Mouse (Mus musculus) neural tube, embryonic 14.5 days (tissue): Measurements from ENCODE around the gene Ldlrap1. TPM values are rescaled to one million over a fixed set of nuclear protein-coding genes. Genes with fewer than 3 reads are reported as not detected.

Experiments
- ATAC-seq: fragments of 200-750 bp; cut with Nextera tagmentation; 2 replicates; pipeline ENCODE4 v1.8.0; 2017; ENCODE audit warnings: low read depth, mild to moderate bottlenecking, moderate TSS enrichment, moderate library complexity
- H3K27ac ChIP-seq: fragments of 300-500 bp; sonication (generic); 2 replicates; pipeline ENCODE4 v1.5.1; 2014; ENCODE audit warnings: low read depth, mild to moderate bottlenecking, control low read depth, low read length, moderate library complexity, mixed read lengths
- H3K27me3 ChIP-seq: fragments of 300-500 bp; sonication (generic); 2 replicates; pipeline ENCODE4 v1.6.1; 2014; ENCODE audit warnings: low read length; ENCODE audit not compliant: control insufficient read depth, insufficient read depth
- H3K36me3 ChIP-seq: fragments of 300-500 bp; sonication (generic); 2 replicates; pipeline ENCODE4 v1.6.1; 2014; ENCODE audit warnings: low read length, mixed read lengths; ENCODE audit not compliant: control insufficient read depth, insufficient read depth
- H3K4me1 ChIP-seq: fragments of 300-500 bp; sonication (generic); 2 replicates; pipeline ENCODE4 v1.6.1; 2014; ENCODE audit warnings: low read length; ENCODE audit not compliant: control insufficient read depth, insufficient read depth
- H3K4me2 ChIP-seq: fragments of 300-500 bp; sonication (generic); 2 replicates; pipeline ENCODE4 v1.6.1; 2014; ENCODE audit warnings: mild to moderate bottlenecking, low read depth, low read length, control low read depth
- H3K4me3 ChIP-seq: fragments of 300-500 bp; sonication (generic); 2 replicates; pipeline ENCODE4 v1.5.1; 2014; ENCODE audit warnings: low read depth, low read length, control low read depth, mixed read lengths
- H3K9ac ChIP-seq: fragments of 300-500 bp; sonication (generic); replicated peaks from 2 replicates; pipeline ENCODE4 v1.6.1; 2014; ENCODE audit warnings: low read depth, mild to moderate bottlenecking, control low read depth, low read length, mixed read lengths
- H3K9me3 ChIP-seq: fragments of 300-500 bp; sonication (generic); 2 replicates; pipeline ENCODE4 v1.6.1; 2016; ENCODE audit warnings: low read length; ENCODE audit not compliant: control insufficient read depth
- WGBS: fragments of 180-500 bp; shearing (Covaris S2); extraction: QIAGEN DNeasy Blood & Tissue Kit; methylation state at CpG from one replicate; pipeline ENCODE4 v1.1.7; 2014; 5-methylcytosine and 5-hydroxymethylcytosine counted together
- polyA plus RNA-seq: library from polyadenylated mRNA; unstranded; fragments of >200 nt; fragmentation: Nextera tagmentation; extraction: Ambion mirVana; gene quantifications from 2 replicates; pipeline ENCODE4 v1.2.1, GENCODE M21; 2014

Ldlrap1 gene
- polyA plus RNA-seq, 1 experiment from 2014 or later = 0.70 TPM

- no peak for ATAC-seq
- no peaks in the 10 kb centered on the region for H3K27me3 ChIP-seq
- no peak overlapping the region for H3K4me2 ChIP-seq
- no peak overlapping the region for H3K4me3 ChIP-seq
- no peak overlapping the region for H3K27ac ChIP-seq
- peaks cover 21% of the 10 kb centered on the region for H3K4me1 ChIP-seq
- H3K9me3 ChIP-seq = no peaks in the 10 kb centered on the region
- H3K9ac ChIP-seq = no peak overlapping the region
- WGBS = 53% methylated on average over 9 of the region's 9 CpGs
- H3K36me3 ChIP-seq = no peaks in the 10 kb centered on the region
These were observed 33.2 kb downstream of the Ldlrap1 start for GRCm38 (mm10) chr4:134734629-134735081.

GRCm38 (mm10) chr4:134734038-134734628 lies 33.7 kb downstream of the Ldlrap1 start:
- 11% methylated on average over 13 of the region's 13 CpGs for WGBS
- Histone ChIP-seq H3K27ac (no peak overlapping the region), H3K4me3 (no peak overlapping the region), H3K36me3 (no peaks in the 10 kb centered on the region), H3K4me1 (peaks cover 21% of the 10 kb centered on the region), H3K4me2 (no peak overlapping the region), H3K27me3 (no peaks in the 10 kb centered on the region), H3K9ac (no peak overlapping the region), H3K9me3 (no peaks in the 10 kb centered on the region)
- ATAC-seq = no peak

GRCm38 (mm10) chr4:134733371-134733770 lies 34.5 kb downstream of the Ldlrap1 start:
- Histone ChIP-seq H3K27ac (no peak overlapping the region), H3K36me3 (no peaks in the 10 kb centered on the region), H3K4me2 (no peak overlapping the region), H3K4me3 (no peak overlapping the region), H3K9me3 (no peaks in the 10 kb centered on the region), H3K27me3 (no peaks in the 10 kb centered on the region), H3K4me1 (peaks cover 21% of the 10 kb centered on the region), H3K9ac (no peak overlapping the region)
- 65% methylated on average over 9 of the region's 9 CpGs for WGBS
- ATAC-seq = no peak

- Histone ChIP-seq H3K36me3 (no peaks in the 10 kb centered on the region), H3K9me3 (no peaks in the 10 kb centered on the region), H3K4me2 (no peak overlapping the region), H3K4me1 (no peaks in the 10 kb centered on the region), H3K9ac (no peak overlapping the region), H3K27me3 (no peaks in the 10 kb centered on the region), H3K27ac (no peak overlapping the region), H3K4me3 (no peak overlapping the region)
- 6% methylated on average over 8 of the region's 8 CpGs for WGBS
- ATAC-seq = no peak
These were observed 37.7 kb downstream of the Ldlrap1 start for GRCm38 (mm10) chr4:134730106-134730505.

- H3K36me3 ChIP-seq = no peaks in the 10 kb centered on the region
- no peak overlapping the region for H3K9ac ChIP-seq
- no peaks in the 10 kb centered on the region for H3K27me3 ChIP-seq
- H3K4me3 ChIP-seq = no peak overlapping the region
- H3K4me1 ChIP-seq = no peaks in the 10 kb centered on the region
- ATAC-seq = no peak
- 67% methylated on average over 13 of the region's 13 CpGs for WGBS
- no peak overlapping the region for H3K4me2 ChIP-seq
- H3K9me3 ChIP-seq = no peaks in the 10 kb centered on the region
- H3K27ac ChIP-seq = no peak overlapping the region
These were observed 42.0 kb downstream of the Ldlrap1 start for GRCm38 (mm10) chr4:134725735-134726345.

- no peaks in the 10 kb centered on the region for H3K9me3 ChIP-seq
- 58% methylated on average over 4 of the region's 4 CpGs for WGBS
These were observed 42.9 kb downstream of the Ldlrap1 start for GRCm38 (mm10) chr4:134724974-134725373.

GRCm38 (mm10) chr4:134723251-134723650 lies 44.6 kb downstream of the Ldlrap1 start:
- no peak overlapping the region for H3K27ac ChIP-seq
- ATAC-seq = no peak
- H3K36me3 ChIP-seq = no peaks in the 10 kb centered on the region
- no peaks in the 10 kb centered on the region for H3K4me1 ChIP-seq
- no peaks in the 10 kb centered on the region for H3K27me3 ChIP-seq
- no peak overlapping the region for H3K4me3 ChIP-seq
- H3K9ac ChIP-seq = no peak overlapping the region
- no peak overlapping the region for H3K4me2 ChIP-seq
- 70% methylated on average over 3 of the region's 3 CpGs for WGBS
- no peaks in the 10 kb centered on the region for H3K9me3 ChIP-seq

More at GRCm38 (mm10) chr4:134724974-134725373, 42.9 kb downstream of the Ldlrap1 start:
- Histone ChIP-seq H3K27ac (no peak overlapping the region), H3K9ac (no peak overlapping the region), H3K27me3 (no peaks in the 10 kb centered on the region), H3K4me3 (no peak overlapping the region), H3K36me3 (no peaks in the 10 kb centered on the region), H3K4me2 (no peak overlapping the region), H3K4me1 (no peaks in the 10 kb centered on the region)
- ATAC-seq = no peak

- H3K27ac ChIP-seq = no peak overlapping the region
- no peak overlapping the region for H3K4me2 ChIP-seq
- WGBS = 89% methylated on average over 6 of the region's 6 CpGs
- ATAC-seq = no peak
- no peak overlapping the region for H3K4me3 ChIP-seq
- H3K9ac ChIP-seq = no peak overlapping the region
- no peaks in the 10 kb centered on the region for H3K9me3 ChIP-seq
- H3K36me3 ChIP-seq = no peaks in the 10 kb centered on the region
- no peaks in the 10 kb centered on the region for H3K27me3 ChIP-seq
- no peaks in the 10 kb centered on the region for H3K4me1 ChIP-seq
These were observed 46.7 kb downstream of the Ldlrap1 start for GRCm38 (mm10) chr4:134721076-134721475.

GRCm38 (mm10) chr4:134720371-134720770 lies 47.5 kb downstream of the Ldlrap1 start:
- 90% methylated on average over 3 of the region's 3 CpGs for WGBS
- no peak overlapping the region for H3K27ac ChIP-seq
- H3K4me3 ChIP-seq = no peak overlapping the region
- H3K4me2 ChIP-seq = no peak overlapping the region
- no peak for ATAC-seq
- H3K9me3 ChIP-seq = no peaks in the 10 kb centered on the region
- no peaks in the 10 kb centered on the region for H3K27me3 ChIP-seq
- no peaks in the 10 kb centered on the region for H3K36me3 ChIP-seq
- no peaks in the 10 kb centered on the region for H3K4me1 ChIP-seq
- no peak overlapping the region for H3K9ac ChIP-seq
